Mouse (Mus musculus) stomach, postnatal 0 days (tissue): ENCODE data around the gene Ggt5.

Source experiments
- CTCF ChIP-seq: IDR thresholded peaks from 2 replicates; pipeline ENCODE4 v1.5.1; 2016; ENCODE audit warnings: antibody characterized with exemption, low read depth, mild to moderate bottlenecking, moderate library complexity
- EP300 ChIP-seq: optimal IDR thresholded peaks from 2 replicates; pipeline ENCODE3; 2016; ENCODE audit warnings: antibody characterized with exemption

DNA sequence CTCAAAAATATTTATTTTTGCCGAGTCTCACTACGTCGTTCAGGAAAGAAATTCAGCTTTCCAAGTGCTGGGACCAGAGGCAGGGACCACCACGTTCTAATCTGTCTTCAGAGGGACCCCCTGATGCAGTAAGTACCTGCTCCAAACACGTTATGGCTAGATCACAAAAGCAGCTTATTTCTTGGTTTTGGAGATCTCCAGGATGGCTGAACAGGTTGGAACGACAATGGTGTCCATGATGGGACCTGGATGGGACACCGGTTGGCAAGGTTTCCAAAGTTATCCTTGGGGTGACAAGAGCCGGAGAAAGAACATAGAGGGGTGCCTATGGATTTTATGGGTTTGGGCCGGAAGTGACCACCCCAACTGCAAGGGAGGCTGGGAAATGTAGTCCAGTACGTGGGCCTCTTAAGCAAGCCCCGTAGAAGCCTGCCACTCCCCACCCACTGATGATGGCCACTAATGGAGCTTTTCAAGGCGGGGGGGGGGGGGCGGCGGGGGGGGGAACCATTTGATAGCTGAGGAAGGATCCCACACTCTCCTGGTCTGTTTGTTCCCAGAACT lies 44.5 kb downstream of the Ggt5 start:
- TF ChIP-seq CTCF (no peak), EP300 (no peak)
